Mouse (Mus musculus) T-helper 17 cell (primary cell): ENCODE results near the gene Wfdc11.
"Not testable (repeated sequence)": the region's sequence is repeated elsewhere in the genome, so short reads cannot be mapped to it uniquely, and the experiment has no call there.

Experiments
- in situ Hi-C, 2 experiments: fragments of 300-600 bp; cut with MboI, MseI; formaldehyde crosslinking; loops; 1 replicate in 1 of 2; 2 replicates in 1 of 2; pipeline ENCODE4 v1.15.1; 2025; ENCODE audit warnings: high pct_unique_total_duplicates in 2 of 2

Wfdc11 gene

DNA sequence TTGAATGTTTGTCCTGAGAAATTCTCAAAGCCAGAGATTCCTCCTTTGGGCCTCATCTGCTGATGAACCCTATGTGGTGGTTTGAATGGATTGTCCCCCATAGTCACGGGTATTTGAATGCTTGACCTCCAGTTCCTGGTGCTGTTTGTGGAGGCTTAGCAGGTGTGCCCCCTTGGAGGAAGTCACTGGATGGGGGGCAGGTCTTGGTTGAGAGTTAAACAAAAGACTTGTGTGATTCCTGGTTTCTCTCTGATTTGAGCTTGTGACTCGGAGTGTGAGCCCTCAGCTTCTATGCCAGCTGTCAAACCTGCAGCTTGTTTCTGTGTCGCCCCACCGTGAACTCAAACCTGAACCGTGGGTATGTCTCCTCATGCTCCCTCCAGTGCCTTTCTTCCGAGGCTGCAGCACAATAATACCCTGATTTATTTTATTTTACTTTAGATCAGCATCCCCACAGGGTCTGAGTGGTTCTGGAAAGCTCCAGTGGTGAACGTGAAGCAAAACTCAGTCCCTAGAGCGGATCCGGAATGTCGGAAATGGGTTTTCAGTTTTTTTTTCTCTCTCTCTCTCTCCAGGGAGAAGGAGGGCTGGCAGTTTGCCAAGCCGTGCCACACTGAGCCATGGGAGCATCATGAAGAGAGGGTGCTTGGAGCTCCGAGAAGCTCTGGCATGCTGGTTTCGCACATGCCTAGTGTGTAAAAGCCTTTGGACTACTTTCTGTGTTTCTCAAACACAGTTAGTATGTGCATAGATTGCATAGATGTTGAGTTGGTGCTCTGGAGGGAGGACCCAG lies 31.8 kb downstream of the Wfdc11 start:
- in situ Hi-C loops = loop anchor here in 1 of 2 experiments (10.0 kb wide), 1 partner anchor 1087 kb away; no protein-coding TSS in a partner anchor

DNA sequence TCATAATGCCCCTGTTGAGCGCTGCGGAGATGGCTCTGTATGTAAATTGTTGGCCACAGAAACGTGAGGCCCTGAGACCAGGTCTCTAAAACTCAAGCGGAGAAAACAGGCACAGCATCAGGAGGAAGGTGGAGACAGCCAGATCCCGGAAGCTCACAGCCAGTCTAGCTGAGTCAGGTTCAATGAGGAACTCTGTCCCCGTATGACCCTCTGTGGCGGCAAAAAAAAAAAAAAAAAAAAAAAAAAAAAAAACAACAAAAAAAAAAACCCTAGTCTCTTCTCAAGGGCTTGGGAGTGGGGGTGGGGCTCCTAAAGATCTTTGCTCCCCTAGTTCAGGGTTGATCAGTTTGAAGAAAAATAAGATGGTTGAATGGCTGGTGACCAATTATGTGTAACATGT lies 32.8 kb downstream of the Wfdc11 start:
- in situ Hi-C loops = loop anchor here in 1 of 2 experiments (10.0 kb wide), 1 partner anchor 1086 kb away; no protein-coding TSS in a partner anchor

DNA sequence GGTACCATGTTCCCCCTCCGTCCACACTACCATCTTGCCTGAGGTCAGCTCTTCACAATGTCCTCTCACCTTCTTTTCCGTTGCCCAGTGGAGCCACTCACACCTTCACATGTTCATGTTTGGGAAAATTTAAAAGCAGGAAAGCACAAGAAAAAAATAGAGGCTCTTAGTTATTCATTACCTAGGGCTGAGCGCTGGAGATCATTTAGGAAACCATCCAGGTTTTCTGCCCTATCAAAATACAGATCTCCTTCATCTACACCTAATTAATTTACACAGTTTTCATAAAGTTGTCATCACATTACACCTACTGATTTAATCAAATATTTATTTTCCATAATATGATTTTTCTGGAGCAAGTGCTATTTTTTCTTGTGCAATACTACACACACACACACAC lies 35.2 kb downstream of the Wfdc11 start, which contains the start of gene Wfdc16:
Gene Wfdc16 (minus strand): TSS at position 101 of the 400 bp plus-strand sequence.
- in situ Hi-C loops = no loop called here

DNA sequence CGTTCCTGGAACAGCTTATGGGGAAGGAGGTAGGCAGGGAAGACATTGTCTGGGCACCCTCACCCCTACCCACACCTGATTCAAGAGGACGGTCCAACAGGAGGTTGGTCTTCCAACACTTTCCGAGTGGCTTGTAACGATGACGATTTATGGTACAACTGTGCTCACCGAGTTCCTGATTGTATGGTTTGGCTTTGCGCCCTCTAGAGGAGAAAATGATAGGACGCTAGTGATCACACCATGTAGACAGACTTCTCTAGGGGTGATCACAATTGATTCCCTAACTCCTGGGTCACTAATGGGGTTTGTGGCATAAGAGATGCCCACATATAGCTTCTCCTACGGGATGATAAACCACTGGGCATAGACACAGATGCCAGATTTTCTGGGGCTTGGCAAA lies 38.6 kb downstream of the Wfdc11 start:
- in situ Hi-C loops = no loop called here

DNA sequence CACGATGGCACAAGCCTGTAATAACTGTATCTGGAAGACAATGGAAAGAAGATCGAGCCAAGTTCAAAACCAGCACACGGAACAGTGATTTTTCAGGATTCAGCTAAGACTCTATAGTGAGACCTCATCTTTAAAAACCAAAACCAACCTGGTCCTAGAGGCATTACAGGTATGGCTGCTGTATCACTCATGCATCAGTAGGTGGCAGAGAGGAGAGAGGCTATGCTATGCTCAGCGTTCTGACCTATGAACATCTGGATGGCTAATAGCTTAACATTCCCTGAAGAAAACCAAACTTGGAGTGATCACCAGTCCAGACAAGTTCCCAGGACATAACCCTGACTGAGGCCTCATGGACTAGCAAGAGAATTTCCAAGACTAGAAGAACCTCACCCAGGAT lies 52.1 kb downstream of the Wfdc11 start:
- in situ Hi-C loops = no loop called here

DNA sequence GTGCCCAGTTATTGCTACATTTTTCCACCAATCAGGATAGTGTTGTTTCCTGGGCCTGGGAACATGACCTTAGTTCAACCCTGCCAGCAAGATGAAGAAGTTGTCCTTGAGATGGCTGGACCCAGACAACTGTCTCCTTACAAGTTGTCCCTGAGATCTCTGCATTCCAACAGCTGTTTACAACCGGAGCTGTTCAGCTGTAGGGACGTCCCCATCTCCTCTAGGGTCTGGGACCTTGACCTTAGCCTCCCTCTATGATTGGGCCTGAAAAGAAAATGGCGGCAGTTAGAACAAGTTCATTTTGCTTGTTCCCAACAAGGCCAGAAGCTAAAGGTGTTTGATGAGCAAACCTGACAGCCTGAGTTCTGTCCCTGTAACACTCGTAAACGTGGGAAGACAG lies 54.8 kb downstream of the Wfdc11 start:
- in situ Hi-C loops = loop anchor here (5.0 kb wide), 1 partner anchor 37 kb away; no protein-coding TSS in a partner anchor

DNA sequence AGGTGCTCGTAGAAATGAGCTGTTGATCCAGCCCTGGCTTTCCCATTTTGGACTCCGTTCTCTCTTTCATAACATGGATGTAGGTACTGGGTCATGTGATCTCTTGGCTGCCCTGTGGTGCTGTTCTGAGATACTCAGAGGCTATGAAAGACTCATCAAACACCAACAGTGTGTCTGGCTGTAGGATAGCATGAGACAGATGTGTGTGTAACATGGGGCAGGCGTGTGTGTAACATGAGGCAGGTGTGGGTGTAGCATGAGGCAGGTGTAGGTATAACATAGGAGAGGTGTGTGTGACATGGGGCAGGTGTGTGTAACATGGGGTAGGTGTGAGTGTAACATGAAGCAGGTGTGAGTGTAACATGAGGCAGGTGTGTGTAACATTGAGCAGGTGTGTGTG lies 58.5 kb downstream of the Wfdc11 start:
- in situ Hi-C loops = loop anchor here (5.0 kb wide), 1 partner anchor 33 kb away; no protein-coding TSS in a partner anchor

DNA sequence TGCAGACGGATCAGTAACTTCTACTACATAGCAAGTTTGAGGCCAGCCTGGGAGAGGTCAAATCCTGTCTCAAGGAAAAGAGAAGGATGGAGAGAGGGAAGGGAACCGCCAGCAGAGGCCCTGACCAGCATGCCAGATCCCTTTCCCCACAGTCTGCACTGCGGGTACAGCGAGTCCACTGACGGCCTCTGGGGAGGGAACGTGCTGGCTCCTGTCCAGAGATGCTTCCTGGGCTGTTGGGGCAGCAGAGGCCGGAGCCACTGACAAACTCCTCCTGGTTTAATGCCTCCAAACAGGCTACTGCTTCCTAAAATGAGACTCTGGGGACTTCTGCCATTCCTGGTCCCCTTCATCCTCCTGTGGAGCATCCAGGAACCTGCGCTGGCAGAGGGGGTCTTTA lies 60.4 kb downstream of the Wfdc11 start, which contains the start of the genes Wfdc6b and Wfdc8:
Gene Wfdc6b (plus strand): TSS at position 52 of the 400 bp plus-strand sequence.
Gene Wfdc8 (minus strand): TSS at position 156 of the 400 bp plus-strand sequence.
- in situ Hi-C loops = not testable (repeated sequence)
